Mouse (Mus musculus) forebrain, embryonic 12.5 days (tissue): ENCODE results near the gene Hspbp1. TPM values are rescaled to one million over a fixed set of nuclear protein-coding genes. Genes with fewer than 3 reads are reported as not detected.

Experiments used
- ATAC-seq: fragments of 200-750 bp; cut with Nextera tagmentation; 2 replicates; pipeline ENCODE4 v1.8.0; 2017; ENCODE audit warnings: moderate TSS enrichment; ENCODE audit not compliant: low FRiP score
- H3K27ac ChIP-seq: fragments of 300-500 bp; sonication (generic); 2 replicates; pipeline ENCODE4 v1.5.1; 2016; ENCODE audit warnings: mild to moderate bottlenecking
- H3K27me3 ChIP-seq: fragments of 300-500 bp; sonication (generic); 2 replicates; pipeline ENCODE4 v1.6.1; 2016; ENCODE audit warnings: mild to moderate bottlenecking
- H3K36me3 ChIP-seq: fragments of 300-500 bp; sonication (generic); replicated peaks from 2 replicates; pipeline ENCODE4 v1.6.1; 2016; ENCODE audit warnings: mild to moderate bottlenecking
- H3K4me1 ChIP-seq: fragments of 300-500 bp; sonication (generic); 2 replicates; pipeline ENCODE4 v1.6.1; 2016
- H3K4me2 ChIP-seq: fragments of 300-500 bp; sonication (generic); 2 replicates; pipeline ENCODE4 v1.6.1; 2016; ENCODE audit warnings: mild to moderate bottlenecking, moderate library complexity
- H3K4me3 ChIP-seq: fragments of 300-500 bp; sonication (generic); replicated peaks from 2 replicates; pipeline ENCODE4 v1.5.1; 2016; ENCODE audit warnings: mild to moderate bottlenecking
- H3K9ac ChIP-seq: fragments of 300-500 bp; sonication (generic); 2 replicates; pipeline ENCODE4 v1.6.1; 2016; ENCODE audit warnings: mild to moderate bottlenecking
- H3K9me3 ChIP-seq: fragments of 300-500 bp; sonication (generic); 2 replicates; pipeline ENCODE4 v1.6.1; 2016
- WGBS: fragments of 180-500 bp; shearing (Covaris S2); methylation state at CpG from one replicate; pipeline ENCODE4 v1.1.7; 2016; 5-methylcytosine and 5-hydroxymethylcytosine counted together
- polyA plus RNA-seq: library from polyadenylated mRNA; unstranded; fragments of >200 nt; fragmentation: Nextera tagmentation; extraction: Ambion mirVana; gene quantifications from 2 replicates; pipeline ENCODE4 v1.2.1, GENCODE M21; 2016

The Hspbp1 gene
- polyA plus RNA-seq, 1 experiment from 2014 or later = 114 TPM

DNA sequence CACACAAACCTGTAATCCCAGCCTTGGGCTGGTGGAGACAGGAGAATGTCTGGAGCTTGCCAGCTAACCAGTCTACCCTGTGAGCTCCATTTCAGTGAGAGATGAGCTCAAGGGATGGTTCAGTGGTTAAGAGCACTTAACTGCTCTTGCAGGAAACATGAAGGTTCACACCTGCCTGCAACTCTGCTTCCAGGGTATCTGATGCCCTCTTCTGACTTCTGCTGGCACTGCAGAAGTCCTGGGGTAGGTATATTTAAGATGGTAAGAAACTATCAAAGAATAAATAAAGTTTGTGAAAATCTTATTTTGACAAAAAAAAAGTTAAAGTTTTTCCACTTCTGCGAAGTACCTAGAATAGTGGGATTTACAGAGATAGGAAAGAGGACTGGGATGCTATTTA lies 60.5 kb downstream of the Hspbp1 start:
- Histone ChIP-seq H3K9ac (no peak overlapping the region), H3K27me3 (0 out of 2 replicates have a peak, but pooled peaks cover 3% of the 10 kb centered on the region), H3K36me3 (peaks cover 15% of the 10 kb centered on the region), H3K4me1 (no peaks in the 10 kb centered on the region), H3K4me2 (no peak overlapping the region), H3K9me3 (no peaks in the 10 kb centered on the region), H3K4me3 (no peak overlapping the region), H3K27ac (no peak overlapping the region)
- no peak for ATAC-seq
- 53% methylated on average over 1 of the region's 1 CpGs for WGBS

DNA sequence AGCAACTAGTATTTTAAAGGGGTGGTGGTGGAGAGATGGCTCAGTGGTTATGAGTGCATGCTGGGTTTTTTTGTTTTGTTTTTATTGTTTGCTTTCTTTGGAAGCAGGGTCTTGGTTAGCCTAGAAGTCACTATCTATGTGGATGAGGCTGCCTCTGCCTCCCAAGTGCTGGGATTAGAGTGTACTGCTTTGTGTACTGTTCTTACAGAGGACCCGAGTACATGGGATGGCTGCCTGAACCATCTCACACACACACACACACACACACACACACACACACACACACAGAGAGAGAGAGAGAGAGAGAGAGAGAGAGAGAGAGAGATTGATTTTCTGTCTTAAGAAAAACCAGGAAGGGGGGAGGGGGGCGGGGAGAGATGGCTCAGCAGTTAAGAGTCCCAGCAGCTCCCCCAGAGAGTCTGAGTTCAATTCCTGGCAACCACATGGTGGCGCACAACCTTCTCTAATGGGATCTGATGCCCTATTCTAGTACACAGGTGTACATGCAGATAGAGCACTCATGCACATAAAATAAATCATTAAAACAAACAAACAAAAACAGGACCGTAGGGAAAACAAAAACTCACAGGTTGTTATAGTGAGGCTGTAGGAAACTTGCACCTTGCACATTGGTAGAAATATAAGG lies 61.2 kb downstream of the Hspbp1 start:
- 0 out of 2 replicates have a peak, but pooled peaks cover 3% of the 10 kb centered on the region for H3K27me3 ChIP-seq
- H3K9me3 ChIP-seq = no peaks in the 10 kb centered on the region
- no peak overlapping the region for H3K4me3 ChIP-seq
- H3K4me1 ChIP-seq = no peaks in the 10 kb centered on the region
- no peak overlapping the region for H3K9ac ChIP-seq
- ATAC-seq = 0 out of 2 replicates have a peak, but pooled peaks have one; percentile 62
- peaks cover 8% of the 10 kb centered on the region for H3K36me3 ChIP-seq
- WGBS = 36% methylated on average over 4 of the region's 4 CpGs
- H3K27ac ChIP-seq = no peak overlapping the region
- H3K4me2 ChIP-seq = no peak overlapping the region

DNA sequence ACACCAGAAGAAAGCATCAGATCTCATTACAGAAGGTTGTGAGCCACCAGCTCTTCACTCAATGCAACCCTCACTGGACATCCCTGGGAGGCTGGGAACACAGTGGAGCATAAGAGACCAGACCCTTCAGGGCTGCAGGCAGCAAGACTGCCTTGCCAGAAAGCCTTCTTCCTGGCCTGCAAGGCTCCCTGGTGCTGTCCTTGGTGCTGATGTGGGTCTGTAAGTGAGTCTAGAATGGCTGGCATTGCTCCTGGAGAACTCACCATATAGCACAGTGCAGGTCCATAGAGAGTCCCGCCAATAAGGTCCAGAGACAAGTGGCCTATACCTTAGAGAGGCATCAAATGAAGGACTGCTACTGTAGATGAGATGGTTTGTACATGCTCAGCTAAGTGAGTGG lies 64.9 kb downstream of the Hspbp1 start:
- H3K4me2 ChIP-seq = no peak overlapping the region
- no peaks in the 10 kb centered on the region for H3K36me3 ChIP-seq
- WGBS = 46% methylated on average over 1 of the region's 1 CpGs
- H3K9me3 ChIP-seq = no peaks in the 10 kb centered on the region
- 0 out of 2 replicates have a peak, but pooled peaks cover 3% of the 10 kb centered on the region for H3K27me3 ChIP-seq
- no peaks in the 10 kb centered on the region for H3K4me1 ChIP-seq
- ATAC-seq = no peak
- H3K9ac ChIP-seq = no peak overlapping the region
- no peak overlapping the region for H3K4me3 ChIP-seq
- H3K27ac ChIP-seq = no peak overlapping the region

DNA sequence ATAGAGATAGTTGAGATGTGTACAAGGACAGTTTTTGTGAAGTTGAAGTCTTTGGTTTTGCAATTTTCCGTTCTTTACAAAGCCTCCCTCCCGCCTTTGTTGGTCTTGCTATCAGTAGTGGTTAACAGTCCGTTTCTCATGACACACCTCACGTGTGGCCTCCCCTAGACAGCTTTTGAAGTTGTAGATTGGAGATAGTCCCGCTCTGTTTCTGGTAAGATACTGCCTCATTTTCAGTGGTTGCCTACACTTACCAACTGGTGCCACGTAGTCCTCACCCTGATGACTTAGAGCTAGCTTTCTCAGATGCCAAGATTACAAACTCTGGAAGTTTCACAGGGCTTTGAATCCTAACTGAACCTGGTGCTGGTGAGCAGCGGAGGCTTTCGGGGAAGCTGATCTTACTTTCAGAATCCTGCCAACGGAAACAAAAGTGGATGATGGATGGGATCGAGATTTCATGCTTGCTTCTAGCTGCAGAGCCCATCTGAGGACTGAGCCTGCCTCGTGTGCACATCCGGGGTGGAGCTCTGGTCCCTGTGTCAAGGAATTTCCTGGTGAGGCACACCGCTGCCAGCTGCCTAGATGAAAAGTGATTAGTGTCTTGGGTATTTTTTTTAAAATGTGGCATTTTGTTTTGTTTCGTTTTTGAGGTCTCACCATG lies 71.0 kb downstream of the Hspbp1 start:
- ATAC-seq = no peak
- 87% methylated on average over 14 of the region's 14 CpGs for WGBS
- Histone ChIP-seq H3K4me1 (no peaks in the 10 kb centered on the region), H3K4me2 (no peak overlapping the region), H3K4me3 (no peak overlapping the region), H3K27ac (no peak overlapping the region), H3K9me3 (no peaks in the 10 kb centered on the region), H3K36me3 (no peaks in the 10 kb centered on the region), H3K27me3 (no peaks in the 10 kb centered on the region), H3K9ac (no peak overlapping the region)

DNA sequence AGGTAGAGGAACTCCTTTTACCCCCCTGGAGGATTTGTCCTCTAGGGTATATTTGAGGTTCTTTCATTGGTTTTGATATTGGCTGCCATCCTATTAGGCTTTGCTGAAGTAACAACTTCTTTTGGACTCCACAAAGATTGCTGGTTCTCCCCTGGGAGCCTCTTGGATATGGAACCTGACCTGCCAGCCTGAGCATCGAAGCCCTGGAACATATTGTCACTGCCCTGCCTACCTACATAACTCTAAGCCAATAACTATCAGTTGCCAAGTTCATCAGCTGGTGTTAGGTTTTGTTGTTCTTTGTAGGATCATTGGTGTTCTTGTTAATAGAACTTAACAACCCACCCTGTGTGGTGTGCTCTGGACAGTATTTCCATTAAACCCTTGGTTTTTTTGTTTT lies 71.9 kb downstream of the Hspbp1 start:
- H3K4me2 ChIP-seq = no peak overlapping the region
- H3K4me3 ChIP-seq = no peak overlapping the region
- H3K4me1 ChIP-seq = no peaks in the 10 kb centered on the region
- no peaks in the 10 kb centered on the region for H3K36me3 ChIP-seq
- H3K27ac ChIP-seq = no peak overlapping the region
- H3K27me3 ChIP-seq = no peaks in the 10 kb centered on the region
- H3K9ac ChIP-seq = no peak overlapping the region
- WGBS = 85% methylated on average over 1 of the region's 1 CpGs
- no peaks in the 10 kb centered on the region for H3K9me3 ChIP-seq
- ATAC-seq = no peak

DNA sequence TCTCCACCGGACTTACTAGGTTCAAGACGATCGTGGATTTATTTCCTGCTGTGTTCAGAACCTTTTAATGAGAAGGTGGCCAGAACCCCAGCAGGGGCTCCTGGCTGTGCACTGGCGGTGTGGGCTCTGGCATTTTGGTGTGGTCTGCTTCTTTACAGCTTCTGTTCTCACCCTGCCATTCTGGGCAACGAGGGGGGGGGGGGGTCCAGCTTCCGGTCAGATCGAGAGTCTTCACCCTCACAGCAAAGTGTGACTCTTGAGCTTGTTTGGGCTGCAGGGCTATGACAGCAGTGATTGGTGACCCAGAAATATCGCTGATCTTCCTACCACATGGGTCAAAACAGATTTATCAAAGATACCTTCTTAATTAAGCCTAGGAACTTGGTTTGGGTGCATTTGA lies 72.5 kb downstream of the Hspbp1 start:
- 66% methylated on average over 8 of the region's 8 CpGs for WGBS
- Histone ChIP-seq H3K36me3 (no peaks in the 10 kb centered on the region), H3K4me1 (no peaks in the 10 kb centered on the region), H3K27ac (no peak overlapping the region), H3K27me3 (no peaks in the 10 kb centered on the region), H3K4me2 (no peak overlapping the region), H3K9ac (no peak overlapping the region), H3K9me3 (no peaks in the 10 kb centered on the region), H3K4me3 (no peak overlapping the region)
- ATAC-seq = no peak

DNA sequence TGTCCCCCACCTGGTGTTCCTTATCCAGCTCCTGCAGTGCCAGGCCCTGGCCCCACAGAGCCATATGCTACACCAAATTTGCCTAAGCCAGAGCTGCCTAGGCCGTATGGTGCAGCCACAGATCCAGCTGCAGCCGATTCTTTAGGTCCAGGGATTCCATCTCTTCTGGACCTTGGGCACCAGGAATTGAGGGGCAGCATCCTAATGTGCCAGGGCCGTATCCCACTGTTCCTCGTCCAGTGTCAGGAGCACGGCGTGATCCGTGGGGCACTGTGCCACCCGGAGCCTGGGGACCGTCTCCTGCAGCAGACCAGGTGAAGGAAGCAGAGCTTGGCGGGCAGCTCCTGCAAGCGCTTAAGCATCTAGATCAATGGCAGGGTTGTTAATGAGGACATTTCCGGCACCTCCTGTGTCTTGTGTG lies 72.9 kb downstream of the Hspbp1 start:
- no peak for ATAC-seq
- Histone ChIP-seq H3K4me2 (no peak overlapping the region), H3K36me3 (no peaks in the 10 kb centered on the region), H3K4me3 (no peak overlapping the region), H3K4me1 (no peaks in the 10 kb centered on the region), H3K27ac (no peak overlapping the region), H3K9ac (no peak overlapping the region), H3K27me3 (no peaks in the 10 kb centered on the region), H3K9me3 (no peaks in the 10 kb centered on the region)
- WGBS = 81% methylated on average over 12 of the region's 12 CpGs

DNA sequence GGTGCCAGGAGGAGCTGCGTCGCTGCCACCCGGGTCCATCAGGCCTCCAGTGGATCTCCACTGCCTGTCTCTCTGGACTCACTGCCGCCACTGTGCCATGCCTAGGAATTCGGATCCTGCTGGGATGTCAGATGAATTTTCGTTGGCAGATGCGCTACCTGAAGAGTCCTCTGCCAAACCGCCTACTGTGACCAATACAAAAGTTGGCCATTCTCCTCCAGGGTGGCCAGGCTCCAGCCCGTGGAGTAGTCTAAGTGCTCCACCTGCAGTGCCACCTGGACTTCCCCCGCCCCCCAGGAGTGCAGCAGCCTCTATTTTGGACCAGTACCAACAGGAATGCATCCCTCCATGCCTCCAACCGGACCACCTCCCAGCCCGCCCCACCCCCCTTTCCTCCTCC lies 73.4 kb downstream of the Hspbp1 start:
- no peak overlapping the region for H3K4me2 ChIP-seq
- no peak for ATAC-seq
- WGBS = 87% methylated on average over 12 of the region's 12 CpGs
- H3K9ac ChIP-seq = no peak overlapping the region
- H3K9me3 ChIP-seq = no peaks in the 10 kb centered on the region
- H3K4me3 ChIP-seq = no peak overlapping the region
- no peaks in the 10 kb centered on the region for H3K27me3 ChIP-seq
- no peaks in the 10 kb centered on the region for H3K36me3 ChIP-seq
- H3K4me1 ChIP-seq = no peaks in the 10 kb centered on the region
- no peak overlapping the region for H3K27ac ChIP-seq

Other genes with a start within 250 kb of the Hspbp1 start
- 26.5 and 26.7 TPM in 2 replicates for gene Rdh13, start 239.4 kb downstream of the Hspbp1 start, polyA plus RNA-seq
- 3.6 and 4.1 TPM in 2 replicates for gene Eps8l1, start 224.4 kb downstream of the Hspbp1 start, polyA plus RNA-seq
- gene Ppp1r12c, start 183.4 kb downstream of the Hspbp1 start, polyA plus RNA-seq = 54.6 and 59.7 TPM in 2 replicates
- gene Tnnt1, start 168.7 kb downstream of the Hspbp1 start, polyA plus RNA-seq = 5.6 and 8.3 TPM in 2 replicates
- 2.2 and 2.4 TPM in 2 replicates for gene Tnni3, start 160.8 kb downstream of the Hspbp1 start, polyA plus RNA-seq
- gene Dnaaf3, start 152.6 kb downstream of the Hspbp1 start, polyA plus RNA-seq = 1.7 and 2.9 TPM in 2 replicates
- 34.6 and 35.2 TPM in 2 replicates for gene Syt5, start 137.5 kb downstream of the Hspbp1 start, polyA plus RNA-seq
- not detected in 2 replicates for gene Ptprh, start 81.0 kb downstream of the Hspbp1 start, polyA plus RNA-seq
- gene Tmem86b, start 53.6 kb downstream of the Hspbp1 start, polyA plus RNA-seq = 3.7 and 5.1 TPM in 2 replicates
- gene Ppp6r1, start 26.0 kb downstream of the Hspbp1 start, polyA plus RNA-seq = 15.4 and 25.3 TPM in 2 replicates
- gene Brsk1, start 5.5 kb upstream of the Hspbp1 start, polyA plus RNA-seq = 3.6 and 3.8 TPM in 2 replicates
- gene Tmem150b, start 40.2 kb upstream of the Hspbp1 start, polyA plus RNA-seq = 0.27 and 0.35 TPM in 2 replicates
- 78.9 and 94.2 TPM in 2 replicates for gene Kmt5c, start 55.0 kb upstream of the Hspbp1 start, polyA plus RNA-seq
- gene Cox6b2, start 68.0 kb upstream of the Hspbp1 start, polyA plus RNA-seq = 31.3 and 32.5 TPM in 2 replicates
- not detected in 2 replicates for gene Fam71e2, start 86.2 kb upstream of the Hspbp1 start, polyA plus RNA-seq
- gene Il11, start 97.8 kb upstream of the Hspbp1 start, polyA plus RNA-seq = 0.24 and 0.77 TPM in 2 replicates
- not detected in 2 replicates for gene Tmem190, start 97.9 kb upstream of the Hspbp1 start, polyA plus RNA-seq
- 2.7 and 3.6 TPM in 2 replicates for gene Tmem238, start 104.6 kb upstream of the Hspbp1 start, polyA plus RNA-seq
- 306 and 310 TPM in 2 replicates for gene Rpl28, start 107.8 kb upstream of the Hspbp1 start, polyA plus RNA-seq
- 434 and 445 TPM in 2 replicates for gene Ube2s, start 127.5 kb upstream of the Hspbp1 start, polyA plus RNA-seq
- 4.0 and 4.6 TPM in 2 replicates for gene Shisa7, start 159.6 kb upstream of the Hspbp1 start, polyA plus RNA-seq
- 2.1 and 2.7 TPM in 2 replicates for gene Isoc2b, start 185.2 kb upstream of the Hspbp1 start, polyA plus RNA-seq
- 0.70 and 0.89 TPM in 2 replicates for gene Isoc2a, start 192.1 kb upstream of the Hspbp1 start, polyA plus RNA-seq
- 0.24 and 0.41 TPM in 2 replicates for gene Gm36210, start 221.4 kb upstream of the Hspbp1 start, polyA plus RNA-seq
- 4.0 and 4.6 TPM in 2 replicates for gene Zfp628, start 230.1 kb upstream of the Hspbp1 start, polyA plus RNA-seq
- gene Nat14, start 237.0 kb upstream of the Hspbp1 start, polyA plus RNA-seq = 18.1 and 19.4 TPM in 2 replicates
- gene Ssc5d, start 240.7 kb upstream of the Hspbp1 start, polyA plus RNA-seq = 0.89 and 1.4 TPM in 2 replicates